Mouse (Mus musculus) intestine, embryonic 16.5 days (tissue): ENCODE data around the gene Vrtn. TPM values are rescaled to one million over a fixed set of nuclear protein-coding genes. Genes with fewer than 3 reads are reported as not detected.

Experiments used
- ATAC-seq: fragments of 200-750 bp; cut with Nextera tagmentation; 2 replicates; pipeline ENCODE4 v1.8.0; 2017; ENCODE audit warnings: moderate TSS enrichment, moderate library complexity
- H3K27ac ChIP-seq: fragments of 300-500 bp; sonication (generic); 2 replicates; pipeline ENCODE4 v1.5.1; 2014; ENCODE audit warnings: mild to moderate bottlenecking, low read length
- H3K27me3 ChIP-seq: fragments of 300-500 bp; sonication (generic); replicated peaks from 2 replicates; pipeline ENCODE4 v1.6.1; 2014; ENCODE audit warnings: low read length, control low read depth, mixed read lengths; ENCODE audit not compliant: control insufficient read depth, insufficient read depth
- H3K36me3 ChIP-seq: fragments of 300-500 bp; sonication (generic); 2 replicates; pipeline ENCODE4 v1.6.1; 2014; ENCODE audit warnings: low read length, control low read depth; ENCODE audit not compliant: control insufficient read depth, insufficient read depth
- H3K4me1 ChIP-seq: fragments of 300-500 bp; sonication (generic); 2 replicates; pipeline ENCODE4 v1.6.1; 2014; ENCODE audit warnings: low read length, control low read depth, mixed read lengths; ENCODE audit not compliant: control insufficient read depth, insufficient read depth
- H3K4me2 ChIP-seq: fragments of 300-500 bp; sonication (generic); 2 replicates; pipeline ENCODE4 v1.6.1; 2014; ENCODE audit warnings: low read depth, low read length, control low read depth
- H3K4me3 ChIP-seq: fragments of 300-500 bp; sonication (generic); 2 replicates; pipeline ENCODE4 v1.5.1; 2014; ENCODE audit warnings: mild to moderate bottlenecking, low read length
- H3K9ac ChIP-seq: fragments of 300-500 bp; sonication (generic); 2 replicates; pipeline ENCODE4 v1.6.1; 2014; ENCODE audit warnings: low read depth, low read length
- H3K9me3 ChIP-seq: fragments of 300-500 bp; sonication (generic); 2 replicates; pipeline ENCODE4 v1.6.1; 2016; ENCODE audit warnings: low read length, control low read depth; ENCODE audit not compliant: control insufficient read depth
- WGBS: fragments of 180-500 bp; shearing (Covaris S2); extraction: QIAGEN DNeasy Blood & Tissue Kit; methylation state at CpG from one replicate; pipeline ENCODE4 v1.1.7; 2014; 5-methylcytosine and 5-hydroxymethylcytosine counted together
- polyA plus RNA-seq: library from polyadenylated mRNA; unstranded; fragments of >200 nt; fragmentation: Nextera tagmentation; extraction: Ambion mirVana; gene quantifications from 2 replicates; pipeline ENCODE4 v1.2.1, GENCODE M21; 2015

Gene Vrtn
- not detected in 2 replicates for polyA plus RNA-seq

DNA sequence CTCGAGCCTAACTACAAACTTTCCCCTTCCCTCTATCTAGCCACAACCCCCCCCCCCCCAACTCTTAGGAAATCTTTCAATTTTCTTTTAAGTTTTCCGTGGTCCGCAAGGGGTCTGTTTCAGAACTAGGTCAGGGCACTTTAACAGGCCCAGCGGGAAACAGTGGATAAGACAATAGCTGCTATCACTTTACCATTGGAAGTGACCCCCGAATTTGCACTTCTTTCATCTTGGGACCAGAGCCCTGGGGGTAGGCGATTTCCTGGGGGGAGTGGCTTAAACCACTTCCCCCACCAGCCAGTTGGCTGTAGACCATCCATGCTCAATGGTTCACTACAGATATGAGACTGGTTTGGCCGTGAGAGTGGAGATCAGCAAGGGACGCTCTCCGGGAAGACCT lies at the start of gene Vrtn:
Gene Vrtn, plus strand, starts transcription at position 366 of the 400 bp plus-strand sequence.
- 9% methylated on average over 9 of the region's 9 CpGs for WGBS
- Histone ChIP-seq H3K4me2 (no peak within 1 kb of the TSS), H3K27ac (no peak within 1 kb of the TSS), H3K36me3 (no peaks in the 10 kb centered on the region), H3K27me3 (peaks cover 34% of the 10 kb centered on the region), H3K4me1 (no peaks in the 10 kb centered on the region), H3K9ac (no peak within 1 kb of the TSS), H3K4me3 (no peak within 1 kb of the TSS), H3K9me3 (no peaks in the 10 kb centered on the region)
- no peak for ATAC-seq

DNA sequence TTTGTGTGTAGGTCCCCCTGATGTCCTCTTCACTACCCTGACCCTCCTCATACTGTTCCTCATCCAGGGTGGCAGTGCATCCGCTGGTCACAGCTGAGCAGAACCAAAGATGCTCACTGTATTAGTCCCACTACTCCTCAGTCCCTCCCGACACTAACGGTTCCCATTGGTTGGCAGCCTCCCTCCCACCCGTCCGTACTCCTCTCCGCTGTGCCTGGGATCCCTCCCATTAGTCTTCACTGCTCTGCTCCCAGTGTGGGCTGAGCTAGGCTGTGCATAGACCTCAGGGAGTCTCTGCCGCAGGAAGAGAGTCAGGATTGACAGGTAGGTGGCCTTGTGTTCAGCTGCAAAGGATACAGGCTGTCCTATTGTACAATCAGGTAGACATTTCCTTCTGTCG lies 42.5 kb upstream of the Vrtn start:
- no peak for ATAC-seq
- Histone ChIP-seq H3K9me3 (no peaks in the 10 kb centered on the region), H3K9ac (no peak overlapping the region), H3K4me2 (no peak overlapping the region), H3K27ac (no peak overlapping the region), H3K27me3 (no peaks in the 10 kb centered on the region), H3K36me3 (no peaks in the 10 kb centered on the region), H3K4me3 (no peak overlapping the region), H3K4me1 (no peaks in the 10 kb centered on the region)
- WGBS: 16% methylated on average over 8 of the region's 8 CpGs

DNA sequence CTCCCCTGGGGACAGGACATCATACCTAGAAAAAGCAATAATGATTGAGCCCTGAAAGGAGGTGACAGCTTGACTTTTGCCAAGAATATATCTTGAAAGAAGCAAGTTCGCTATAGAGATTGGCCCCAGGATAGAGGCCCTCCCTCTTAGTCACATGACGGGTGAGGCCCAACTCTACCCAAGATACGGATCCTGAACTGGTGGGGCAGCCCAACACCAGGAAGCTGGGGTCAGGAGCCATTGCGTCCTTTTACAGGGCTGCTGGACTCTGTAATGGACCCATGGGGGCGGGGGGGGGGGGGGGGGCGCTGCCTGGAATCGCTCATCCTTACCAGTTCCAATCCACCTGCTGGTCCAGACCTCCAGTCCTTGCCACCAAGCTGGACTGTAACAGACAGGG lies 36.8 kb upstream of the Vrtn start:
- H3K36me3 ChIP-seq: no peaks in the 10 kb centered on the region
- WGBS: 85% methylated on average over 6 of the region's 7 CpGs
- no peak overlapping the region for H3K4me3 ChIP-seq

DNA sequence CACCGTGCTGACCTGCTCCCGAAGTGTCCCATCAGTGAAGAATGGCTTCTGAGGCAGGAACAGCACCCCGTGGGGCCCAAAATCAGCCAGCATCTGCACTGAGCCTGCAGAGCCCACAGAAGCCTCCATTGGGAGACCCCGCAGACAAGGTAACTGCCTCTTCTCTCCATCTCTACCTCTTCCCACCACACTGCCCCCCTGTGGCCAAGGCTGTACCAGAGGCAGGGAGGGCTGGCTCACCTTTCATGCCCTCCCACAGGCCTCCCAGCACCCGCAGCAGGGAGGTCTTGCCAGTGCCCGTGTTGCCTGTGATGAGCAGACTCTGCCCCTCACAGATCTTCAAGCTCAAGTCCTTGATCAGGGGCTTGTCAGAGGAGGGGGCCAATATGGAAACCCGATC lies 35.0 kb upstream of the Vrtn start:
- Histone ChIP-seq H3K27ac (no peak overlapping the region), H3K4me3 (no peak overlapping the region), H3K4me2 (no peak overlapping the region), H3K27me3 (no peaks in the 10 kb centered on the region), H3K36me3 (no peaks in the 10 kb centered on the region), H3K9ac (no peak overlapping the region), H3K9me3 (no peaks in the 10 kb centered on the region), H3K4me1 (0 out of 2 replicates have a peak, but pooled peaks cover 5% of the 10 kb centered on the region)
- no peak for ATAC-seq
- 82% methylated on average over 7 of the region's 7 CpGs for WGBS

More for the DNA sequence above, 36.8 kb upstream of the Vrtn start:
- Histone ChIP-seq H3K4me2 (no peak overlapping the region), H3K27me3 (no peaks in the 10 kb centered on the region), H3K4me1 (0 out of 2 replicates have a peak, but pooled peaks cover 5% of the 10 kb centered on the region), H3K27ac (no peak overlapping the region), H3K9ac (no peak overlapping the region), H3K9me3 (no peaks in the 10 kb centered on the region)
- peak; percentile 62 for ATAC-seq

DNA sequence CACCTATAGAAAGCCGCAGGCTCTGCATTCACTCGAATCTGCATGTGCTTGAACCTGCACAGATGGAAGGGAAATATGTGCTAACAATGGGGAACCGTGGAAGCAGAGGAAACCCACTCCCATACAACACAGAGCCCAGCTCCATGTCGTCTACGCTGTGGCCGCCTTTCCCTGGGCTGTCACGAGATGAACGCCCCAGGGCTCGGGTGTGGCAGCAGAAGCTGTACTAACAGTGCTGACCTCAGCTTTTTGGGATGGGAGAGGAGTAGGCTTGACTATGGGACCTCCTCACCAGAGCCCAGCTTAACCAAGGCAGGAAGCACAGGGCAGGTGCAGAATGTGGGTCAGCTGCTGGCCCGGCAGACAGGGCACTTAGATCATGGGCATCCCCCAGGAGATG lies 29.1 kb upstream of the Vrtn start:
- H3K4me3 ChIP-seq: no peak overlapping the region
- H3K27me3 ChIP-seq: no peaks in the 10 kb centered on the region
- H3K4me1 ChIP-seq: peaks cover 15% of the 10 kb centered on the region
- H3K9me3 ChIP-seq: no peaks in the 10 kb centered on the region
- 79% methylated on average over 10 of the region's 10 CpGs for WGBS
- no peak for ATAC-seq
- H3K27ac ChIP-seq: peak overlapping the region; percentile 45; the same call in 1 of the 2 replicates
- H3K36me3 ChIP-seq: no peaks in the 10 kb centered on the region
- H3K9ac ChIP-seq: no peak overlapping the region
- no peak overlapping the region for H3K4me2 ChIP-seq

DNA sequence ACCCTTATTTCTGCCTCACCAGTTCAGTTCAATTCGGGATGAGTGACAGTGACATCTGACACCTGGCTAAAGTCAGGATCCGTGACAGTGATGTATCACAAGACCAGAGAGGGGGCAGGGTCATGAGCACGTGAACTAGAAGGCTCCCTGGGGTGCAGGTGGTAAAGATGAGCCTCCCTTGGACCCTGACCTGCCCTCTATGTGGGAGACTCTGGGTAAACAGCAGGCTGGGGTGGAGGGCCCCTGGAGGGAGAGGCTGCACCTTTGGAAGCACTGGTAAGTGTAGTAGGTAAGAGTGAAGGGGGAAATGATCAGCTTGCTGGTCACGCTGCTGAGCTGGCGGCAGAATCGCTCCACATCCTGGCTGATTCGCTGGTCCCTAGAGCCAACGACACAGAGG lies 28.3 kb upstream of the Vrtn start:
- H3K4me3 ChIP-seq: no peak overlapping the region
- H3K36me3 ChIP-seq: no peaks in the 10 kb centered on the region
- ATAC-seq: peak; percentile 83
- H3K9ac ChIP-seq: peak overlapping the region; percentile 50
- no peaks in the 10 kb centered on the region for H3K9me3 ChIP-seq
- H3K4me1 ChIP-seq: peaks cover 15% of the 10 kb centered on the region
- 58% methylated on average over 8 of the region's 8 CpGs for WGBS
- peak overlapping the region; percentile 75 for H3K27ac ChIP-seq
- no peaks in the 10 kb centered on the region for H3K27me3 ChIP-seq
- peak overlapping the region; percentile 29; the same call in 1 of the 2 replicates for H3K4me2 ChIP-seq

DNA sequence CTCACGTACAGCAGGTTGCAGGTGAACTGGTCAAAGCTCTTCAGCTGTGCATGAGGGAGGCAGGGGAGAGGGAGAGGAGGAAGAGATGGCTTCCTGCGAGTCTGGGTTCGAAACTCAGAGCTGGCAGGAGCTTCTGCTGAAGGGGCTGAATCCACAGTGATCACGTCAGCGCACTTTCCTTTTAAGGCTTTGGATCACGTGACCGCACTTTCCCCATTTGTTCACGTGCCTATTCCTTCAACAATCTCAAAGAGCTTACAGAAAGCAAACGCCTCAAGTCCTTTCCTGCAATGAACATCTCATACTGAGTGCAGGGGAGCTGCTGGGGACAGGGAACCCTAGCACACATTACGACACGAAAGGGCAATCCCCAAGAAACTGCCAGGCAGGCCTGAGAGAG lies 26.8 kb upstream of the Vrtn start:
- Histone ChIP-seq H3K4me3 (no peak overlapping the region), H3K4me2 (no peak overlapping the region), H3K9ac (no peak overlapping the region), H3K36me3 (no peaks in the 10 kb centered on the region), H3K4me1 (peaks cover 15% of the 10 kb centered on the region), H3K9me3 (no peaks in the 10 kb centered on the region), H3K27ac (no peak overlapping the region), H3K27me3 (no peaks in the 10 kb centered on the region)
- no peak for ATAC-seq
- 86% methylated on average over 11 of the region's 11 CpGs for WGBS

DNA sequence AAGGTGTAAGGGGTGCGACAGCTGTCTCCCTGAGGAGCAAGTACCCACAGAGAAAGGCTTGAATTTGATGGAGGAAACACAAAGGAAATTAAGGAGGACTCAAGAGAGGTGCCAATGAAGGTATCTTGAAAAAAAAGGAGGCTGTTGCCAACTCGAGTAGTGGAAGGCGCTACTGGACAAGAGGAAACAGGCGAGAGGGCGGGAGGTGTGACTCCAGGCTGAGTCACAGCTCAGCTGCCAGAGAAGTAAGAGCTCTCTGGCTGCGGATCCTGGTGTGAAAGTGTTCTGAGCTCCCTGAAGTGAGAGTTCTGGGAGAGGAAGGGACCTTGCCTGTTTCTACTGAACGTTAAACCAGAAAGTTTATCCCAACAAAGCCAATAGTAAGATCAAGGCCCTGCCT lies 26.3 kb upstream of the Vrtn start:
- Histone ChIP-seq H3K27ac (no peak overlapping the region), H3K4me2 (no peak overlapping the region), H3K36me3 (no peaks in the 10 kb centered on the region), H3K4me3 (no peak overlapping the region), H3K4me1 (peaks cover 15% of the 10 kb centered on the region), H3K9me3 (no peaks in the 10 kb centered on the region), H3K27me3 (no peaks in the 10 kb centered on the region), H3K9ac (no peak overlapping the region)
- 64% methylated on average over 7 of the region's 7 CpGs for WGBS
- ATAC-seq: no peak

DNA sequence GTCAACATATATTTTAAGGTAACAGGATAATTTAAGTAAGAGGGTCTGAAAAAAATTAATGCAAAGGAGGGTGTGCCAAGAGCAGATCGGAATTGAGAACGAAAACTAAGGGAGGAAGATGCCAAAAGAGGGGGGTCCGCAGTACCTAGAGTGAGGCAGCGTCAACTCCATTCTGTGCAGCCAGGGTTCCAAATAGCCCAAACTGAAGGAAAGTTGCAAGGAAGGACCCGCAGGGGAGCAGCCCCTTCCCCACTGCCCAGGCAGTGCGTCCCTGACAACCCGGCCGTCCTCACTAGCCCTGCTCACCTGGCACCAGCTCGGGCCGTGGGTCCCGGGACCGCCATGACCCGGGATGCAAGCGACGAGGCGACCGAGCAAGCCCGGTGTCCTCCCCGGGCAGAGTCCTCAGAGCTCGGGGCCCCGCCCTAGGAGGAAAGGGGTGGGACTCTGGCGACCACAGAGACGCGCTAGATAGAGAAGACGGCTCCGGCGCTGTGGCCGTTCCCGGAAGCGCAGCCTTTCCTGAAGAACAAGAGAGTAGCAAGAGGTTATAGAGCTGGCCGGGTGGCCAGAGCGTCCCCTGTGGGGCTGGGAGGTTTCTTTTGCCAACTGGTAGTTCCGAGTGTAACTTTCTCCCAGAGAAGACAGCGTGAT lies 23.7 kb upstream of the Vrtn start, which contains the start of gene Abcd4:
Gene Abcd4, minus strand, starts transcription at position 437 of the 654 bp plus-strand sequence.
- peaks cover 15% of the 10 kb centered on the region for H3K4me1 ChIP-seq
- H3K9ac ChIP-seq: peak within 1 kb of the TSS; percentile 95
- no peaks in the 10 kb centered on the region for H3K27me3 ChIP-seq
- H3K4me3 ChIP-seq: peak within 1 kb of the TSS; percentile 83
- no peaks in the 10 kb centered on the region for H3K36me3 ChIP-seq
- peak within 1 kb of the TSS; percentile 70 for H3K4me2 ChIP-seq
- peak within 1 kb of the TSS; percentile 45 for H3K27ac ChIP-seq
- ATAC-seq: peak; percentile 97
- no peaks in the 10 kb centered on the region for H3K9me3 ChIP-seq
- under 1% methylated on average over 34 of the region's 34 CpGs for WGBS

DNA sequence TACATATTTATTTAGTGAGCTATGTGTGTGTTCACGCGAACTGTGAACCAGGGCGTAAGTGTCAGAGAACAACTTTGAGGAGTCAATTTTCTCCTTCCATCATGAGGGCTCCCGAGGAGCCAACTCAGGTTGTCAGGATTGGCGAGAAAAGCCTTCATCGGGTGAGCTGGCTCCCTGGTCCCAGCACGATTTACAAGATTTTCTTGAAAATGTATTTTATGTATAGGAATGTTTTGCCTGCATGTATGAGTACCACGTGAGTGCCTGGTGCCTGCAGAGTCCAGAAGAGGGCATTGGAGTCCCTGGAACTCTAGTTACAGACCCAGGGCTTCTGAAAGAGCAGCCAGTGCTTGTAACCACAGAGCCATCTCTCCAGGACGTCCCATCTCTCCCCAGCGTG lies 23.2 kb upstream of the Vrtn start:
- peak overlapping the region; percentile 83 for H3K4me3 ChIP-seq
- H3K27ac ChIP-seq: no peak overlapping the region
- no peaks in the 10 kb centered on the region for H3K9me3 ChIP-seq
- peak overlapping the region; percentile 65 for H3K9ac ChIP-seq
- H3K4me1 ChIP-seq: peaks cover 10% of the 10 kb centered on the region
- 6% methylated on average over 10 of the region's 10 CpGs for WGBS
- peak overlapping the region; percentile 70 for H3K4me2 ChIP-seq
- H3K27me3 ChIP-seq: no peaks in the 10 kb centered on the region
- no peaks in the 10 kb centered on the region for H3K36me3 ChIP-seq
- ATAC-seq: peak; percentile 69
